Mouse (Mus musculus): ENCODE results near the gene Lst1. TPM values are rescaled to one million over a fixed set of nuclear protein-coding genes. Genes with fewer than 3 reads are reported as not detected.

The Lst1 gene
- total RNA-seq, 1 experiment from 2014 or later = 1,006 TPM

DNA sequence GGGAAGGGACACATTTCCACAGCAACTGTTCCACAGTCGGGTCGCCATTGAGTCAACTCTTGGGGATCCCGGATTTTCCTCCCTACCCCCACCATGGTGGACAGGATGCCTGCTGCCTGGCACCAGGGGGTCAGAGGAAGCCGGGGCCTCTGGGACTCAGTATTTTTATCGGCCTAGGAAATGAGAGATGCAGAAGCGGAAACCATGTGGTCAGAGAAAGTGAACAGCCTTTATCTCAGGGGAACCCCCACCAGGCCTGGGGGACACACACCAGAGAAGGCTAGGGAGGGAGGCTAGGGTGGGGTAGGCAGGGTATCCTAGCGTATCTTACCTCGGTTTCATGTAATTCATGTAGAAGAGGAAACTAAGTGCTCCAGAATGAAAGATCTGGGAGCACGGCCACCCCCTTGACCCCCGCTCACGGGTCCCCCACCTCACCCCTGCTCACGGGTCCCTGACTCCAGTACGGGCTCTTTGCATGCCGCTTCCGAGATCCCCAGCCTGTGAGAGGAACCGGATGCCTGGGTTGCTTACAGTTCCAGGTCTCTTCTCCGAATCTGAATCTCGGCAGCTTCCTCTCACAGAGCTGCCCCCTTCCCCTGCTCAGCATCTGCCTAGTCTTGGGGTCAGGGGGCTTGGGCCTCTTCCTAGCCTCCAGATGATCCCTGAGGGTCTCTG, 30.4 kb upstream of the Lst1 start:
- ATAC-seq (replicated peaks; ENCODE audit: insufficient number of reproducible peaks, low FRiP score, low TSS enrichment, poor library complexity, severe bottlenecking) = peak; percentile 50

DNA sequence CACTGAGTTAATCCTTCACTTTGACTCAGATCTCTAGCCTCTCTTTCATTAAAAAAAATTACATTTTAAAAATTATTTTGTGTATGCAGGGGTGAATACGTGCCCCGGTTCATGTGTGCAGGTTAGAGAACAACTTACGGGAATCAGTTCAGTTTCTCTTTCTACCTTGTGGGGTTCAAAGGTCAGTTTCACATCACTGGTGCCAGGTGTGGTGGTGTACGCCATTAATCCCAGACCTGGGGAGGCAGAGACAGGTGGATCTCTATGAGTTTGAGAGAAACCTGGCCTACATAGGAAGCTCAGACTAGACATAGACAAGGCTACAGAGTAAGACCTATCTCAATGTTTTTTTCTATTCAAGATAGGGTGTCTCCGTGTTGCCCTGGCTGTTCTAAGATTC, 24.8 kb upstream of the Lst1 start:
- no peak for ATAC-seq (replicated peaks; ENCODE audit: insufficient number of reproducible peaks, low FRiP score, low TSS enrichment, poor library complexity, severe bottlenecking)

DNA sequence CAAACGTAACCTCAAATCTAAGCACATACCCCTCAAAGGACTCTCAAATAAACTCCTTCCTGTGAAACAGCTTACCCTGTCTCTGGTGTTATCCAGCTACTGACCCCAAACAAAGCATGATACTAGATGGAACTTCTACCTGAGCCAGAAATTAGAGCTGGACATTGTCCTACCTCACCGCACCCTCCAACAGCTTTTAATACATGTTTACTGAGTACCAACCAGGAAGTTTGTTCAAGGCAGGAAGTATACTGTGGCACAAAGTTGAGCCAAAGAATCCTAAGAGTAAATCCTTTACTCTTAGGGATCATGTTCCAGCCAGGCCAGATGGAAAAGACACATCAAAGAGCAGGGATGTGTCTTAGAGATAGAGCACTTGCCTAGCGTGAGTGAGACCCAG, 22.4 kb upstream of the Lst1 start:
- ATAC-seq (replicated peaks; ENCODE audit: insufficient number of reproducible peaks, low FRiP score, low TSS enrichment, poor library complexity, severe bottlenecking) = no peak

DNA sequence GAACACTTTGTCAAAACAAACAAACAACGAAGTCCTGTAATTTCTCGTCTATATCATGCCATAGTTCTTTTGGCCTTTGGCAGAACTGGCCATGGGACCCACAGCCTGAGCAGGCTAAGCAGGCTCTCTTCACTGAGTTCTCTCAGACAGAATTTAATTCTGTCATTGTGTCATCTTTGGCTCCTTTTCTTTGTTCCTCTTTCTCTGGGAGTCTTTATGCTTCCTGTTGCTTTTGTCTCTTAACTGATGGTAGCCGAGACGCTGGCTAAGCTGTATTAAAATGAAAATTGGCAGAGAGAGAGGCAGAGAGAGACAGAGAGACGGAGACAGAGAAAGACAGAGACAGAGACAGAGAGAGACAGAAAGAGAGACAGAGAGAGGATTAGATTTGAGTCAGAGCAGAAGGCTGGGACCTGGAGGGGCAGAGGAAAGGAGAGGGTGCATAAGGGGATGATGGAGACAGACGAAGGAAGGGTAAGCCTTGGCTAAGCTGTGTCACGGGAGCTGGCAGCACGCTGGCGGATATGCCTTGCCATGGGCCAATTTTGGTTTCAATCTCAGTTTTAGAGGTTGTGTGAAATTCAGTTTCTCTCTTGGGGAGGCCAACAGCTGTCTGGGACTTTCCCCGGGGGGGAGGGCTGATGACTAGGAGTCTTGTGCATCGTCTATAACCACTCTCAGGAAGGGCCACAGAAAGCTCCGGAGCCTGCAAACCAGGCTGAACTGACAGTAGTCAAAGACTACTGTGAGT, 21.7 kb upstream of the Lst1 start:
- peak; percentile 95 for ATAC-seq (replicated peaks; ENCODE audit: insufficient number of reproducible peaks, low FRiP score, low TSS enrichment, poor library complexity, severe bottlenecking)

DNA sequence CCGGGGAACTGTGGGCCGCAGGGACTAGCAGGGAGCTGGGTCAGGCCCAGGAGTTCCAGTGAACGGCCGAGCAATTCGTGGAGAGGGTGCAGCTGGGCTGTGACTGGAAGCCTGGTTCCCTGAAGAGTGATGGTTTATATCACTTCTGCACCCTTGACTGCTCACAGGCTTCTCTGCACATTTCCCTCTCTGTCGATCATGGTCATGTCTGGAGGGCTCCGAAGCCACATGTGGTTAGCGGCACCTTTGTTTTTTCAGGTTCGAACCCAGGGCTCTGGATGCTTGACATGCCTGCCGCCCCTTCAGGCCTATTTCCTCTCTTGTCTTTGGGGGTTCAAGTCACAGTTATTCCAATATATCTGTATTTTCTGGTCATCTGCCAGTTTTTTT, 17.1 kb upstream of the Lst1 start:
- ATAC-seq (replicated peaks; ENCODE audit: insufficient number of reproducible peaks, low FRiP score, low TSS enrichment, poor library complexity, severe bottlenecking) = no peak

DNA sequence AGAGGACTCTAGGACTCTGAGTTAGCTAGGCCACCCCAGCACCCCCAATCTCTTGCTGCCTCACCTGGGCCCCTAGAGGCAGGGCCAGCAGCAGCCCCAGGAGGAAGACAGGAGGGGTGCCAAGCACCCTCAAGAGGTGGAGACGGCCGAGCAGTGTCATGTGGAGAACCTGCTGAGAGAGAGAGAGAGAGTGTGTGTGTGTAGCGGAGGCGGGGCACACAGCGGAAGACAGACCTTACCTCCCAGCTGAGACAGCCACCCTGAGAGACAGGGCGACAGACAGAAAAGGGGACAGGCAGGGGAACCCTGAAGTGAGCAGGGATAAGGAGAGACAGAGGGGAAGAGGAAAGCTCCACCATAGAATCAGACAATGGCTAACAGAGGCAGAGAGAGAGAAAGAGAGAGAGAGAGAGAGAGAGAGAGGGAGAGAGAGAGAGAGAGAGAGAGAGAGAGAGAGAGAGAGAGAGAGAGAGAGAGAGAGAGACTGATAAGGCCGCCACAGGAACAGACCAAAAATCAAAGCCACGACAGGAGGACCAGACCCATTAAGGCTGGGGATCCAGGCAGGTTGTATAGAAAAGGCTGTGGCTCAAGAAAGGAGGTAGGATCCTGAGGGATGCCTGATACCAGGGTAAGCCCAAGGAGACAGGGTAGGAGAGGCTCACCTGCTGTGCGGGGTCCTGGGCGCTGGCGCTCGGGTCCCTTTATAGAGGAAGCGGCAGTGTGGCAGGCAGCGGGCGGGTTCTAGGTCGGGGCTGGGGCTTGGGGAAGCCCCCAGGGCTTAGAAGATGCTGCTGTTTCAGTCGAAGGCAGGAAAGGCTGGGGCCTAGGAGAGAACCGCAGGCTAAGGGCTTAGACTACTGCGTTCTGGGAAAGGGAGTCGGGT, 16.5 kb upstream of the Lst1 start, which contains the start of gene Lta:
Lta (minus strand) TSS at position 858 of the 886 bp plus-strand sequence.
- no peak for ATAC-seq (replicated peaks; ENCODE audit: insufficient number of reproducible peaks, low FRiP score, low TSS enrichment, poor library complexity, severe bottlenecking)

DNA sequence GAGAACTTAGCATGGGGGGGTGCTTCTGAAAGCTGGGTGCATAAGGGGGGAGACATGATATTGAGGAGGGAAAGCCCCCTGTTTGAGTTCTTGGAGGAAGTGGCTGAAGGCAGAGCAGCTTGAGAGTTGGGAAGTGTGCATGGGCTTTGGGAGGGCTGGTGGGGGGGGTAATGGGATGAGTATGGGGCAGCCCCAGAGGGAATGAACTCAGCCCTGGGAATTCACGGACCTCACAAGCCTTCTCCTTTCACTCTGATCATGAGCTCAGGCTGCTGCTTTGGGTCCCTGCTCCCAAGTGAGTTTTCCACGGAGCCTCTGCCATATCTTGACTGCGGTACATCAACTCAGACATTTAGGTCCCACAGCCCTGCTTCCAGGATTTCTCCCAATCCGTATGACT, 14.2 kb upstream of the Lst1 start:
- no peak for ATAC-seq (replicated peaks; ENCODE audit: insufficient number of reproducible peaks, low FRiP score, low TSS enrichment, poor library complexity, severe bottlenecking)

DNA sequence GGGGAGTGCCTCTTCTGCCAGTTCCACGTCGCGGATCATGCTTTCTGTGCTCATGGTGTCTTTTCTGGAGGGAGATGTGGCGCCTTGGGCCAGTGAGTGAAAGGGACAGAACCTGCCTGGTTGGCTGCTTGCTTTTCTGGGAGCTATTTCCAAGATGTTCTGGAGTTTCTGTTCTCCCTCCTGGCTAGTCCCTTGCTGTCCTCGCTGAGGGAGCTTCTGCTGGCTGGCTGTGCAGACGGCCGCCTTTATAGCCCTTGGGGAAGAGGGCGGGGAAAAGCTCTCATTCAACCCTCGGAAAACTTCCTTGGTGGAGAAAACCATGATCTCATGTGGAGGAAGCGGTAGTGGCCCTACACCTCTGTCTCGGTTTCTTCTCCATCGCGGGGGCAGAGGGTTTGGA, 13.5 kb upstream of the Lst1 start, which contains the start of gene Tnf:
Tnf (minus strand) TSS at position 221 of the 400 bp plus-strand sequence.
- ATAC-seq (replicated peaks; ENCODE audit: insufficient number of reproducible peaks, low FRiP score, low TSS enrichment, poor library complexity, severe bottlenecking) = peak; percentile 62

DNA sequence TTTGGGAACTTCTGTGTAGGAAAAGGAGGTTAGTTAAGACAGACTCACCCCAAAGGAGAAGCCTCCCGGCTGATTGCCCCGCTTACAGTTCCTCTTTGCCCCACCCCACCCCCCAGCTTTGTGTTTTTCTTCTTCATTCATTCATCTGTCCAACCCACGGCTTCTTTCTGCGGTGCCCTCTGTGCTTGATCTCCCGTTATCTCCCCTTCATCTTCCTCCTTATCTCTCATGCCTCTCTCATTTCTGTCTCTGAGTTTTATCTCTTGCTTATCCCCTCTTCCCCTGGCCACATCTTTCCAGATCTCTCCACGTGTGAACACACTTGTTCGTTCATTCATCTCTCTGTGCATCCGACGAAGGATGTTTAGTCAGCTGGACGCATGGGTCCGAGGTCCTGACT, 12.9 kb upstream of the Lst1 start:
- ATAC-seq (replicated peaks; ENCODE audit: insufficient number of reproducible peaks, low FRiP score, low TSS enrichment, poor library complexity, severe bottlenecking) = no peak

DNA sequence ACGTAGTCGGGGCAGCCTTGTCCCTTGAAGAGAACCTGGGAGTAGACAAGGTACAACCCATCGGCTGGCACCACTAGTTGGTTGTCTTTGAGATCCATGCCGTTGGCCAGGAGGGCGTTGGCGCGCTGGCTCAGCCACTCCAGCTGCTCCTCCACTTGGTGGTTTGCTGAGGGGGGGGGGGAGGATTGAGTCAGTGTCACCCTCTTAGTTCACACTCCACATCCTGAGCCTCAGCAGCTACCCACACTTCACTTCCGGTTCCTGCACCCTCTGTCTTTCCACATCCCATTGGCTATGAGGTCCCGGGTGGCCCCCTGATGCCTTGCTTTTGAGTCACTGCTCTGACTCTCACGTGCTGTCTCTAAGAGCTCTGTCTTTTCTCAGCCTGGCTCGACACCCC, 12.2 kb upstream of the Lst1 start:
- peak; percentile 85 for ATAC-seq (replicated peaks; ENCODE audit: insufficient number of reproducible peaks, low FRiP score, low TSS enrichment, poor library complexity, severe bottlenecking)

DNA sequence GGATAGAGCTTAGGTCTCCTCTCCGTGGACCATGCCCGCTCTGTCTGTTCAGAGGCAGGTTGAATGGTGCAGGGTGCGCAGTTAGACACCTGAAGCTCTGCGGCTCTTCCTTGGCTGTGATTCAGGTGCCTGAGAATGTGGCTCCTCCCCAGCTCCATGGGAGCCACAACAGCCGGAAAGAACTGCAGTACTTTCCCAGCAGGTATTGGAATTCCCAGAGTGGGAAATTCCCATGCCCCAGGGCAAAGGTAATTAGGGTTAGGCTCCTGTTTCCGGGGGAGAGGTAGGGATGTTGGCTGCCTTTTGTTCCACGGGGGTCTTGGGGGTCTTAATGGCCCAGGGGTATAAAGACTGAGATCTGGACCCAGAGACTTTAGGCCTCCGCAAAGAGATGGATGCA, 10.7 kb upstream of the Lst1 start:
- ATAC-seq (replicated peaks; ENCODE audit: insufficient number of reproducible peaks, low FRiP score, low TSS enrichment, poor library complexity, severe bottlenecking) = no peak

DNA sequence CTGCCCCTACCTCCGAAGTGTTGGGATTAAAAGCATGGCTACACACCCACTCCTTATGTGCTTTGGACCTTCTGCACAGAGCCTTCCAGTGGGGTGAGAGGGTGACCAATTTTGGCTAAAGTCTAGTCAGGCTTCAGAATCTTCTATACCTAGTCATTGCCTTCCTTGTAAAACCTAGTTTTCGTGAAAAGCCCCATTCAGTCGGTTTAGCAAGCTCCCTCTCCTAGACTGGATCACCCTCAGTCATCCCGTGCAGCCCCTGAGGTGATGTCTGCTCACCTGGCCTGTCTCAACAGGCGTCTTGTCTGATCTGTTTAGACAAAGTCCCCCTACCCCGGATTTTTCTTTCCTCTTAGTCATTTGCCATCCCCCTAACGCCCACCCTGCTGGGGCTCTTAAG, 9.8 kb upstream of the Lst1 start:
- ATAC-seq (replicated peaks; ENCODE audit: insufficient number of reproducible peaks, low FRiP score, low TSS enrichment, poor library complexity, severe bottlenecking) = no peak

DNA sequence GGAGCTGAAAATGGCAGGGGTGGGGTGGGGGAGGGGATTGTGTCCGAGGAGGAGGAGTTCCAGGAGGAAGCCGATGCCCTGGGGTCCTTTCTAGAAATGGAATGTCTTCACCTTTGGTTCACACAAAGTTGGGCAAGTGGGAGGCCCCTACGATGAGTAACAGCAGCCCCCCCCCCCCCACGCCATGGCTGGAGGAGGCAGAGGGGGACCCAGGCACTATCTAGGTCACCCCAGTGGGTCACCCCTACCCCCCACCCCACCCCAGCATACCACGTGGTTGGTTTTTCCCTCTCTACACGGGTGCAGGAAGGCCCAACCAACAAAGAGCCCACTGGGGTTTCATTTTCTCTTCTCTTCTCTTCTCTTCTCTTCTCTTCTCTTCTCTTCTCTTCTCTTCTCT, 8.9 kb upstream of the Lst1 start:
- ATAC-seq (replicated peaks; ENCODE audit: insufficient number of reproducible peaks, low FRiP score, low TSS enrichment, poor library complexity, severe bottlenecking) = no peak

DNA sequence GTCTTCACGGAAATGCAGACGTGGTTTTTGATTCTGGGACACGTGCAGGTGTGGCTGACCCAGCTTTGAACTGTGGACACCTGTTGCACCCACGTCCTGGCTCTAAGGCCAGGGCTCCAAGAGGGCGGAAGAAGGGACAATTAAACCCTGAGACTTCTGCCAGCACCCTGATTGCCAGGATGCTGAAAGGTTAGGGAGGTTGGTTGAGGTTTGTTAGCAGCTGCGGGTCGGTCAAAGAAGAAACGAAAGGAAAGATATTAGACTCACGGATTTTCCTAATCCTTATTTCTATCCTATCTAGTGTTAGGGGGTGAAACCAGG, 8.0 kb upstream of the Lst1 start:
- no peak for ATAC-seq (replicated peaks; ENCODE audit: insufficient number of reproducible peaks, low FRiP score, low TSS enrichment, poor library complexity, severe bottlenecking)

DNA sequence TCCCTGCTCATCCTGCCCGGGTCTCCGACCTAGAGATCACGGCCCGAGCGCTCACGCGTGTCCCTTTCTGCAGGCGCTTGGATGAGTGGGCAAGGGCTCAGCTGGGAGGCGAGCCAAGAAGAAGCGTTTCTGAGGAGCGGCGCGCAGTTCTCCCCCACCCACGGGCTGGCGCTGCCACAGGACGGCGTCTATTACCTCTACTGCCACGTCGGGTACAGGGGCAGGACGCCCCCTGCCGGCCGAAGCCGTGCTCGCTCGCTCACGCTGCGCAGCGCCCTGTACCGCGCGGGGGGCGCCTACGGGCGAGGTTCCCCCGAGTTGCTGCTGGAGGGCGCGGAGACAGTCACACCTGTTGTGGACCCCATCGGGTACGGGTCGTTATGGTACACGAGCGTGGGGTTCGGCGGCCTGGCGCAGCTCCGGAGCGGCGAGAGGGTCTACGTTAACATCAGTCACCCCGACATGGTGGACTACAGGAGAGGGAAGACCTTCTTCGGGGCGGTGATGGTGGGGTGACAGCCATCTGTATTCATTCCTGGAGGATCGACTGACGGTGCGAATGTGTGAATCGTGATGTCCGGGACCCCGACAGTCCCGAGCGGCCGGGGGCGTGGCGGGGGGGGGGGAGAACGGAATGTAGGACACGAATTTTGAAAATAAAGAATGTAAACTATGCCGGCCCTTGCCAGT, 7.5 kb upstream of the Lst1 start:
- peak; percentile 60 for ATAC-seq (replicated peaks; ENCODE audit: insufficient number of reproducible peaks, low FRiP score, low TSS enrichment, poor library complexity, severe bottlenecking)

DNA sequence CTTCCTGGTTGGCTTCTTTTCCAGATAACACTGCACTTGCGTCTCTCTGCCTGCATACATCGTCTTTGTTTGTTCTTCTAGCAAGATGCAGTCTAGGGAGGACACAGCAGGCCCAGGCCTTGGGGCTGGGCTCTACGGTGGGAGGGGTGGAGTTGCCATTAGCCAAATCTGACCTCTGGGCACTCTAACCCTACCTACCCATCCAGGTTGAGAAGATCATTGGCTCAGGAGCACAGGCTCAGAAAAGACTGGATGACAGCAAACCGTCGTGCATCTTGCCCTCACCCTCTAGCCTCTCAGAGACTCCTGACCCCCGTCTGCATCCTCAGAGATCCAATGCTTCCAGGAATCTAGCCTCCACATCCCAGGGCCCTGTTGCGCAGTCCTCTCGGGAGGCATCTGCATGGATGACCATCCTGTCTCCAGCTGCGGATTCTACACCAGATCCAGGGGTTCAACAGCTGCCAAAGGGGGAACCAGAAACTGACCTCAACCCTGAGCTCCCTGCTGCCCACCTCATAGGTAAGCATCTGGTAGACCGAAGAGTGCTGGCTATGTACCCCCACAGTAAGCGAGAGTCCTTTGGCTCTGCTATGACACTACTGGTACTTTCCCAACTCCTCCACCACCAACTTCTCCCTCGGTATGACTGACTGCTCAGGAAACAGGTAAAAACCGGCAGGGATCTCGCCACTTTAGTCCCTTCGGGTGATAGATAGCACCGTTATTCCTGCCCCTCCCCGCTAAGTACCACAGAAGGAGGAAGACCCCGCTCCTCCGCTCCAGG, 6.8 kb upstream of the Lst1 start:
- peak; percentile 11 for ATAC-seq (replicated peaks; ENCODE audit: insufficient number of reproducible peaks, low FRiP score, low TSS enrichment, poor library complexity, severe bottlenecking)

DNA sequence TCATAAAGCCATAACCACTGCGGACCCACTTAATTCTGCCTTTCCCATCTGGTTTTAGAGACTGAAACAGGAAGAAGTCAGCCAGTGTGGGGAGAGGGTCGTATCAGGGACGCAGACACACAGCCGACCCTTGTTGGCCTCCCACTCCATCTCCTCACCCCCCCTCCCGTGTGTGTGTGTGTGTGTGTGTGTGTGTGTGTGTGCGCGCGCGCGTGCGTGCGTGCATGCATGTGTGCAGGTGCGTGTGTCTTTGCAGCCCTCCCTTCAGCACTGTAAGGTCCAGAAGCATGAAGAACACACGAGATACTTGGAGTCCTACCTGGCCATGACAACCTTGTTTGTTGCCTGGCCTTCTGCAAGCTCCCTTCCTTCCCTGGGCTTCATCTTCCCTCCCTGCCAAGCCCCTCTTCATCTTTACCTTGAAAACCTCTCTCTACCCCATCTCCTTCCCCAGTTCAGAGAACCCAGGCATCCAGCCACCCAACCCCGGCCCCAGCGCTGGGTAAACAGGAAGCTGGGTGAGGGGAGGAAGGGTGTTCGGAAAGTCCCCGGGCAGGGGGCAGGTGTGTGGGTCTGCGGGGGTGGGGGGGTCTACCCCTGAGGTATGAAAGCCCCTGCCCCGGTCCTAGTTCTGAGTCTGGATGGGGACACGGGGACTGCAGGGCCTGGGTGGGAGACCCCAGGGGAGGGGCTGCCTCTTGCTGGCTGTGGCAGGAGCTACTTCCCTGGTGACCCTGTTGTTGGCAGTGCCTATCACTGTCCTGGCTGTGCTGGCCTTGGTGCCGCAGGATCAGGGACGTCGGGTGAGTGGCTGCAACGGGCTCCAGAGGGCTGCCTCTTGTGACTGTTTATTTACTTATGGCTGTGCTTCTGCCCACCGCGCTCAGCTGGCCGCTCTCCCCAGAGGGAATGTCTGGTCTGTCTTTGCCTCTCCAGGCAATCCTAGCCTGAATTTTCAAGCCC, 5.9 kb upstream of the Lst1 start, which contains the start of gene Ltb:
Ltb (plus strand) TSS at position 559 of the 963 bp plus-strand sequence.
- no peak for ATAC-seq (replicated peaks; ENCODE audit: insufficient number of reproducible peaks, low FRiP score, low TSS enrichment, poor library complexity, severe bottlenecking)

Measured in monocyte, adult 5-6 weeks (primary cell).